In the genomic region with DNA sequence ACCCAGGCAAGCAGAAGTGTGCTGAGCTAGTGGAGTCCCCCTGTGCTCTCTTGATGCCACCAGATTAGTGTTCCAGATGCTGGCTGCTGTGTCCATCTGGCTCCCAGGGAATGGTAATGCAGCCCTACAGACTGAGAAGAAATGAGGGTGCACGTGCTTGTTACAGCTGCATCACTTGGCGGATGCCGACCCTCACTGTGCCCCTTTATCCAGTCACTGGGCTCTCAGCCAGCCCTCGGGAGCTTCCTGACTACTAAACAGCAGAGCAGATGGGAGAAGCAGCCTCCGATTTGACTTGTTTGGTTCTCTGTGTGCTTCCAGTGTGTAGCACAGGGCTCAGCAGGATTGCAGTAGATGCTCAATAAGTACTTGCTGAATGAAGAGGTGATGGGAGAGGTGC, we compare ENCODE assay signal across 9 mouse cellular contexts.
DNase-seq lines count a peak whose midpoint lies in the region; ATAC-seq and TF ChIP-seq lines count a peak whose summit lies in the region.
"Had no signal": no experiment of that assay in that cellular context is flagged by ENCODE, and none has a peak within 500 bp of the region (broad histone marks: within the 10 kb centered on the region; RNA-seq: fewer than 3 reads in every experiment).

No protein-coding gene starts in this region.

- no peak for TF ChIP-seq CTCF in left cerebral cortex, adult 2 months (IDR thresholded peaks at IDR 0.05)

- no peaks in the 10 kb centered on the region for H3K36me3 ChIP-seq in heart, embryonic 11.5 days (ENCODE audit: control insufficient read depth, insufficient read depth, low read length)
- H3K36me3 ChIP-seq: heart, embryonic 15.5 days had no signal

- intact Hi-C loops in left cerebral cortex, adult 2 months (cut with DNase I): no loop called here

- H3K9me3 ChIP-seq in heart, embryonic 11.5 days (replicated peaks; ENCODE audit: control insufficient read depth, low read length): no peaks in the 10 kb centered on the region
- H3K9me3 ChIP-seq: heart, embryonic 15.5 days had no signal

- no peak overlapping the region for H3K27ac ChIP-seq in left cerebral cortex, adult 2 months
- no peak overlapping the region for H3K27ac ChIP-seq in heart, embryonic 11.5 days (ENCODE audit: low read depth, low read length)
- H3K27ac ChIP-seq: heart, embryonic 15.5 days; liver, embryonic 14.5 days had no signal

- no peak overlapping the region for H3K4me2 ChIP-seq in heart, embryonic 11.5 days
- H3K4me2 ChIP-seq: heart, embryonic 15.5 days had no signal

- whole genome bisulfite sequencing in heart, embryonic 11.5 days (ENCODE audit: insufficient replicate concordance): 53% methylated on average over 5 of the region's 5 CpGs

- no peaks in the 10 kb centered on the region for H3K27me3 ChIP-seq in heart, embryonic 11.5 days (ENCODE audit: control insufficient read depth, insufficient read depth, low read length)

- H3K9ac ChIP-seq in heart, embryonic 11.5 days (ENCODE audit: low read depth, low read length): no peak overlapping the region
- H3K9ac ChIP-seq: heart, embryonic 15.5 days; liver, embryonic 14.5 days had no signal

- no peak overlapping the region for H3K4me3 ChIP-seq in left cerebral cortex, adult 2 months
- H3K4me3 ChIP-seq in heart, embryonic 11.5 days (ENCODE audit: low read depth, low read length): no peak overlapping the region
- H3K4me3 ChIP-seq: heart, embryonic 15.5 days had no signal

- no peaks in the 10 kb centered on the region for H3K4me1 ChIP-seq in heart, embryonic 11.5 days (ENCODE audit: control insufficient read depth, insufficient read depth, low read length)
- H3K4me1 ChIP-seq: heart, embryonic 15.5 days had no signal

- ATAC-seq in frontal cortex, adult (ENCODE audit: low TSS enrichment): peak; percentile 44; the same call in 1 of the 2 replicates
- no peak for ATAC-seq in heart, embryonic 11.5 days (replicated peaks; ENCODE audit: insufficient number of reproducible peaks, low FRiP score, low TSS enrichment)

- DNase-seq in left cerebral cortex, adult 2 months (ENCODE audit: extremely low spot score in 1 of 2, low spot score in 2 of 2): peak; percentile 12 to 13
- no peak for DNase-seq in left cerebral cortex, adult 11 months (ENCODE audit: low spot score)
- peak; percentile 15 for DNase-seq in layer of hippocampus, adult 9-10 months (ENCODE audit: low spot score)
- DNase-seq in right cerebral cortex, postnatal 14 days: peak; percentile 66
- DNase-seq in thymus, postnatal 25 days: no peak

Comparison
In these comparisons a context has a peak if more than half of its experiments do, and no peak if none do; other contexts are left out.
1. DNase-seq: peak in left cerebral cortex, adult 2 months (2 of 2), layer of hippocampus, adult 9-10 months (single experiment) and right cerebral cortex, postnatal 14 days (single experiment); none in left cerebral cortex, adult 11 months (single experiment) and thymus, postnatal 25 days (single experiment).